Mouse (Mus musculus) intestine, embryonic 16.5 days (tissue): Measurements from ENCODE around the gene Vamp8. TPM values are rescaled to one million over a fixed set of nuclear protein-coding genes. Genes with fewer than 3 reads are reported as not detected.

ENCODE experiments used
- ATAC-seq: fragments of 200-750 bp; cut with Nextera tagmentation; 2 replicates; pipeline ENCODE4 v1.8.0; 2017; ENCODE audit warnings: moderate TSS enrichment, moderate library complexity
- H3K27ac ChIP-seq: fragments of 300-500 bp; sonication (generic); 2 replicates; pipeline ENCODE4 v1.5.1; 2014; ENCODE audit warnings: mild to moderate bottlenecking, low read length
- H3K27me3 ChIP-seq: fragments of 300-500 bp; sonication (generic); replicated peaks from 2 replicates; pipeline ENCODE4 v1.6.1; 2014; ENCODE audit warnings: low read length, control low read depth, mixed read lengths; ENCODE audit not compliant: control insufficient read depth, insufficient read depth
- H3K36me3 ChIP-seq: fragments of 300-500 bp; sonication (generic); 2 replicates; pipeline ENCODE4 v1.6.1; 2014; ENCODE audit warnings: low read length, control low read depth; ENCODE audit not compliant: control insufficient read depth, insufficient read depth
- H3K4me1 ChIP-seq: fragments of 300-500 bp; sonication (generic); 2 replicates; pipeline ENCODE4 v1.6.1; 2014; ENCODE audit warnings: low read length, control low read depth, mixed read lengths; ENCODE audit not compliant: control insufficient read depth, insufficient read depth
- H3K4me2 ChIP-seq: fragments of 300-500 bp; sonication (generic); 2 replicates; pipeline ENCODE4 v1.6.1; 2014; ENCODE audit warnings: low read depth, low read length, control low read depth
- H3K4me3 ChIP-seq: fragments of 300-500 bp; sonication (generic); 2 replicates; pipeline ENCODE4 v1.5.1; 2014; ENCODE audit warnings: mild to moderate bottlenecking, low read length
- H3K9ac ChIP-seq: fragments of 300-500 bp; sonication (generic); 2 replicates; pipeline ENCODE4 v1.6.1; 2014; ENCODE audit warnings: low read depth, low read length
- H3K9me3 ChIP-seq: fragments of 300-500 bp; sonication (generic); 2 replicates; pipeline ENCODE4 v1.6.1; 2016; ENCODE audit warnings: low read length, control low read depth; ENCODE audit not compliant: control insufficient read depth
- WGBS: fragments of 180-500 bp; shearing (Covaris S2); extraction: QIAGEN DNeasy Blood & Tissue Kit; methylation state at CpG from one replicate; pipeline ENCODE4 v1.1.7; 2014; 5-methylcytosine and 5-hydroxymethylcytosine counted together
- polyA plus RNA-seq: library from polyadenylated mRNA; unstranded; fragments of >200 nt; fragmentation: Nextera tagmentation; extraction: Ambion mirVana; gene quantifications from 2 replicates; pipeline ENCODE4 v1.2.1, GENCODE M21; 2015

The Vamp8 gene
- polyA plus RNA-seq, 1 experiment from 2014 or later = 251 TPM

DNA sequence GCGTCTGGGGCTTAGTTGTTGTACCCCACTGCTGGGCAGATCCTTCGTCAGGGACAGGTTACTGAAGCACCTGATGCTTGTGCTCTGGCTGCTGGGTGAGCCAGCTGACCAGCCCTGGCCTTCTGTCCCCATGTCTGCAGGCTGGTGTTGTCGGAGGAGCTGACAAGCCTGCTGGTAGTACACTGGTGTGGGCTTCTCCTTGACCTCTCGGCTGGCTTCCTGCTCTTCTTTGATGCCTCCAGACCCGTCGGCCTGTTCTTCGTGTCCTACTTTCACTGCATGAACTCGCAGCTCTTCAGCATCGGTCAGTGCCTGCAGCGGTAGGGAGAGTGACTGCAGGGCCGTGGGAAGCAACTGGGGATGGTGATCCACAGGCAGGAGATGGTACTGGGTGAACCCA is 35.1 kb upstream of the Vamp8 start:
- Histone ChIP-seq H3K27ac (no peak overlapping the region), H3K4me3 (no peak overlapping the region), H3K4me2 (no peak overlapping the region), H3K36me3 (peaks cover 30% of the 10 kb centered on the region), H3K9ac (no peak overlapping the region), H3K9me3 (no peaks in the 10 kb centered on the region), H3K4me1 (no peaks in the 10 kb centered on the region; the same call in 1 of the 2 replicates), H3K27me3 (no peaks in the 10 kb centered on the region)
- no peak for ATAC-seq
- WGBS = 92% methylated on average over 11 of the region's 11 CpGs

DNA sequence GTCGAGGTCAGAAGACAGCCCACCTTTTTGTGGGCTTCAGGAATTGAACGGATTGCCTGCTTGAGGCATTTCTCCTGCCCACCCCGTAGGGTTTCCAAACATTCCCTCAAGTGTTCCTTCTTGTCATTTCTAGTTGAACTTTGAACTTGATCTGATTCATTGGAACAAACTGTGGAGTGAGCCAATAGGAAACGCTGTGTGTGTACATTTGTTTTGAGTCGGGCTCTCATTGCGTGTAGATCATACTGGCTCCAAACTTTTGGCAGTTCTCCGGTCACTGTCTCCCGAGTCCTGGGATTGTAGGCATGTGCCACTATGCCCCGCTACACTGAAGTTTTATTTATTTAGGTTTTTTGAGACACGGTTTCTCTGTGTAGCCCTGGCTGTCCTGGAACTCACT is 30.4 kb upstream of the Vamp8 start:
- no peak for ATAC-seq
- 90% methylated on average over 10 of the region's 10 CpGs for WGBS
- H3K4me1 ChIP-seq = peaks cover 1% of the 10 kb centered on the region
- peaks cover 25% of the 10 kb centered on the region for H3K36me3 ChIP-seq
- no peak overlapping the region for H3K9ac ChIP-seq
- no peaks in the 10 kb centered on the region for H3K9me3 ChIP-seq
- no peaks in the 10 kb centered on the region for H3K27me3 ChIP-seq
- no peak overlapping the region for H3K4me3 ChIP-seq
- H3K27ac ChIP-seq = no peak overlapping the region
- H3K4me2 ChIP-seq = no peak overlapping the region

DNA sequence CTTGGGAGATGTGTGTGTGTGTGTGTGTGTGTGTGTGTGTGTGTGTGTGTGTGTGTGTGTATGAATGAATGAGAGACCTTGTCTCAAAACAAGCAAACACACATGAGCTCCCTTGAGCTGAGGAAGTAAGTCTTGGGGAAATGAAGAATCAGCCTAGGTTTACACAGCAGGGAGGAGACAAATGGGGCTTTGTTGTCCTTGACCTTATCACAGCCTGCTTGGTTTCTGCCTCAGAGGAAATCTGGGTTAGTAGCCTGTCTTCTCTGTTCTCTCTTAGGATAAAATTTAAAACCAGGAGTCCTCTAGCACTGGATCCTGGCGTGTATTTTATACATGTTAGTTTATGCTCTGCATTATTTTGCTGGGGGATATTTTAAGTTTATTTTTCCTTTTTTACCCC is 29.3 kb upstream of the Vamp8 start:
- no peak for ATAC-seq
- Histone ChIP-seq H3K27ac (no peak overlapping the region), H3K36me3 (peaks cover 14% of the 10 kb centered on the region), H3K4me3 (no peak overlapping the region), H3K4me2 (no peak overlapping the region), H3K9ac (no peak overlapping the region), H3K9me3 (no peaks in the 10 kb centered on the region), H3K27me3 (no peaks in the 10 kb centered on the region), H3K4me1 (peaks cover 11% of the 10 kb centered on the region)
- WGBS = 78% methylated on average over 1 of the region's 1 CpGs

DNA sequence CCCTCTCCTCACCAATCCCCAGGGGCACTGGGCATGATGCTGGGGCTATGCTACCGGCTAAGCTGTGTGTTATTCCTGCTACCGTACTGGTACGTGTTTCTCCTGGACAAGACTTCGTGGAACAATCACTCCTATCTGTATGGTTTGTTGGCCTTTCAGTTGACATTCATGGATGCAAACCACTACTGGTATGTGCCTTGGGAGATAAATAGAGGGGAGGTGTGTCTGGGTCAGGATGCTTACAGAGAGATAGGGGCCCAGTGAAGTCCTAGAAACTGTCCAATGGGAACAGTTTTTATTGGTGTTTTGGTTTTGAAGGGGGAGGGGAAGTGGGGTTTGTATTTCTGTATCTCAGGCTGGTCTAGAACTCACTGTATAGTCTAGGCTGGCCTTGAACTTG is 27.8 kb upstream of the Vamp8 start:
- no peaks in the 10 kb centered on the region for H3K27me3 ChIP-seq
- H3K27ac ChIP-seq = no peak overlapping the region
- no peaks in the 10 kb centered on the region for H3K9me3 ChIP-seq
- H3K9ac ChIP-seq = no peak overlapping the region
- no peaks in the 10 kb centered on the region; the same call in 1 of the 2 replicates for H3K36me3 ChIP-seq
- whole genome bisulfite sequencing = 89% methylated on average over 4 of the region's 4 CpGs
- no peak for ATAC-seq
- peaks cover 14% of the 10 kb centered on the region for H3K4me1 ChIP-seq
- no peak overlapping the region for H3K4me2 ChIP-seq
- H3K4me3 ChIP-seq = no peak overlapping the region

DNA sequence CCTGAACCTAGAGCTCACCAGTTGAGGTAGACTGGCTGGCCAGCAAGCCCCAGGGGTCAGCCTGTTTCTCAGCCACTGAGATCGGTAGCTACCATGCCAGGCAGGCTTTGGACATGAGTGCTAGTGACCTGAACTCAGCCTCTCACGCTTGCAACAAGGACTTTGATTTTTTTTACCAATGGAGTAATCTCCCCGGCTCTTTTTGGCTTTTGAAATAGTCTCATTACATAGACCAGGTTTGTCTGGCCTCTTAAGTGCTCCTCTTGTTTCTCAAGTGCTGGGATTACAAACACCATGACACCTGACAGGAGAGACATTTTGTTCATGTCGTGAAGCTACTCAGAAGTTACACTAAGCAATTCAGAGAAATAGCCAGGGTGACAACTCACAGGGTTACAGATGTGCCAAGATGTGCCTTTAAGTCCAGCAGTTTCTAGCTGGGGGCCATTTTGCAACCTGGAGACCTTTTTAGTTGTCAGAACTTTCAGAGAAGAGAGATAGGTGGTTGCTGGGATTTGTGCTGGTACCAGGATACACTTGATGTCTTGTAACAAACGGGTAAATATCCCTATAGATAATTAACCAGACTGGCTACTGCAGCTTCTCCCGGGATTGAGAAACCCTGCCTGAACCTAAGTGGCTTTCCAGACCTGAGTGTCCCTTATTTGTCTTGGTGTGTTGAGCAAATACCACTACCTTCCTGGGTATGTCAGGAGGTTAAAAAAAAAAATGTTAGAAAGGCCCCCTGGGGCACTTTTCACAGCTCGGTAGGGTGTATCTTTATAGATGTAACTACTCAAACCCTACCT is 25.7 kb upstream of the Vamp8 start:
- Histone ChIP-seq H3K27me3 (no peaks in the 10 kb centered on the region), H3K9me3 (no peaks in the 10 kb centered on the region), H3K27ac (no peak overlapping the region), H3K36me3 (no peaks in the 10 kb centered on the region), H3K4me1 (peaks cover 14% of the 10 kb centered on the region), H3K4me2 (peak overlapping the region; percentile 14; the same call in 1 of the 2 replicates), H3K9ac (0 out of 2 replicates have a peak overlapping the region, but pooled peaks have one; percentile 19), H3K4me3 (no peak overlapping the region)
- no peak for ATAC-seq
- 64% methylated on average over 7 of the region's 7 CpGs for WGBS

DNA sequence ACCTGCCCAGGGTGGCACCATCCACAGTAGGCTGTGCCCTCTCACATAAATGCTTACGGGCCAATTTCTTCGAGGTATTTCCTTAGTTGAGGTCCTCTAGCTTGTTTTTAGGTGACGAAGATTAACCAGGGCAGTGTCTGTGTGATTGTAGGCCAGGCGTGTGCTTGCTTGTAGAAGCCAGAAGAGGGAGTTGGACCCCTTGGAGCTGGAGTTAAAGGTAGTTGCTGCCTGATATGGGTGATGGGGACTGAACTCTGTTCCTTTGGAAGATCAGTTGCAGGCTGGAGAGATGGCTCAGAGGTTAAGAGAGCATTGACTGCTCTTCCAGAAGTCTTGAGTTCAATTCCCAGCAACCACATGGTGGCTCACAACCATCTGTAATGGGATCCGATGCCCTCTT is 24.7 kb upstream of the Vamp8 start:
- Histone ChIP-seq H3K27ac (no peak overlapping the region), H3K36me3 (no peaks in the 10 kb centered on the region), H3K9me3 (no peaks in the 10 kb centered on the region), H3K4me1 (peaks cover 14% of the 10 kb centered on the region), H3K27me3 (no peaks in the 10 kb centered on the region), H3K9ac (peak overlapping the region; percentile 80), H3K4me2 (peak overlapping the region; percentile 69), H3K4me3 (peak overlapping the region; percentile 69)
- ATAC-seq = no peak
- 81% methylated on average over 5 of the region's 5 CpGs for WGBS

DNA sequence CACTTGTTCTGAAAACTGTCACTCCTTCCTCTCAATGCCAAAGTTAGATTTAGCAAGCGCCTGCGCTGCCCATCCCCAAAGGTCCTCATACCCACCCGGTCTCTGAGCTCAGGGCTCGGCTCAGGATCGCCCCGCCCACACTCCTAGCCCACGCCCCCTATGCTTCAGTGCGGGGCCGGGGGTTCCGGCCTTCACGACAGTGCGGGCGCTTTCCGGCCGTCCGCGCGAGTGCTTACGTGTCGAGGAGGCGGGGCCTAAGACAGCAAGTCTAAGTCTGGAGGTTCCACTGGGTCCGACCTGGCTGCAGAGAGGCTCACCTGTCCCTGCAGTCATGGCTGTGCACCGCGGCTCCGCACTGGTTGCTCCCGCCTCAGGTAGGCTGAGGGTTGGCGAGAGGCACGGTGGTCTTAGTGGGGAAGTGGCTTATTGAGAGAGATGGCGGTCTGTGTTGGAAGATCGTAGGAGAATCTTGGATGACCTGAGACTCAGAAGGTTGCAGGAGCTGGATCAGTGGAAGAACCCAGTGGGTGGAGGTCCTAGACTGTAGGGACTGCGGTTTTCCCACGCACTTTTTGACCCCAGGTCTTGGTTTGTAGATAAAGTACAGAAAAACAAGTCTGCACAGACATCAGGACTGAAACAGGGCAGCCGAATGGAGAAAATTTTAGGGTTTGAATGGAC is 23.7 kb upstream of the Vamp8 start, which contains the start of gene Ggcx:
Ggcx (plus strand) TSS at position 233 of the 681 bp plus-strand sequence.
- H3K36me3 ChIP-seq = no peaks in the 10 kb centered on the region
- peak within 1 kb of the TSS; percentile 69 for H3K4me2 ChIP-seq
- H3K4me3 ChIP-seq = peak within 1 kb of the TSS; percentile 69
- H3K27me3 ChIP-seq = no peaks in the 10 kb centered on the region
- H3K9ac ChIP-seq = peak within 1 kb of the TSS; percentile 80
- H3K27ac ChIP-seq = peak within 1 kb of the TSS; percentile 35
- H3K9me3 ChIP-seq = no peaks in the 10 kb centered on the region
- ATAC-seq = peak; percentile 96
- 1% methylated on average over 33 of the region's 33 CpGs for WGBS
- H3K4me1 ChIP-seq = peaks cover 14% of the 10 kb centered on the region

DNA sequence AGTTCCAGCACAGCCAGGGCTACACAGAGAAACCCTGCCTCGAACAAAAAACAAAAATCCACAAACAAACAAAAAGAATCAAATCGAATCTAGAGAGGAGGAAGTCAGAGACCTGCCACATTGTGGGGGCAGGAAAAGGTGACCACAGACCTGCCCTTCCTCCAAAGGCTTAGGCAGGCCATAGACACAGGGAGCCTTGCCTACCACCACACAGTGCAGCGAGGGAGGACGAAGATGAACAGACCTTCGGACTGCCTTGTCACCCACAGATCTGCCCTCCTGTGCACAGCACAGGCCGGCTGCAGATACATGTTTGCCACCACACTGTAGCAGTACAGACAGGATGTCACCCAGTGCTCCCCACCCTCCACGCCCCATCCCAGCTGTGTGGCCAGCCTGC is 20.0 kb upstream of the Vamp8 start:
- no peak overlapping the region for H3K9ac ChIP-seq
- H3K4me3 ChIP-seq = no peak overlapping the region
- no peak overlapping the region for H3K4me2 ChIP-seq
- no peaks in the 10 kb centered on the region for H3K36me3 ChIP-seq
- no peak for ATAC-seq
- H3K27me3 ChIP-seq = no peaks in the 10 kb centered on the region
- peaks cover 9% of the 10 kb centered on the region for H3K4me1 ChIP-seq
- H3K9me3 ChIP-seq = no peaks in the 10 kb centered on the region
- WGBS = 84% methylated on average over 7 of the region's 7 CpGs
- H3K27ac ChIP-seq = no peak overlapping the region

DNA sequence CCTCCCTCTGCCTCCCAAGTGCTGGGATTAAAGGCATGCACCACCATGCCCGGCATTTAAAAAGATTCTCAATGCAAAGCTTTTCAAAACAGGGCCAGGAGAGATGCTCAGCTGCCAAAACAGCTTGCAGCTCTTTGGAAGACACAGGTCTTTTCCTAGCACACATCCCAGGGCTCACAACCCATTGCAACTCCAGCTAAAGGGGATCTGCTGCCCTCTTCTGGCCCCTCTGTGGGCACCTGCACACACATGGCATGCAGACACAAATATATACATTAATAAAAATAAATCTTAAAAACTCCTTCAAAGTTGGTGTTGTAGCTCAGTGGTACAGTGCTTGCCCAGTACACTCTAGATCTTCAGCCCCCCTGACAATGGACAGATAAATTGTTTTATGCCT is 19.5 kb upstream of the Vamp8 start:
- H3K27ac ChIP-seq = no peak overlapping the region
- ATAC-seq = no peak

More for the DNA sequence above, 19.5 kb upstream of the Vamp8 start:
- Histone ChIP-seq H3K9ac (no peak overlapping the region), H3K27me3 (no peaks in the 10 kb centered on the region), H3K9me3 (no peaks in the 10 kb centered on the region), H3K4me2 (no peak overlapping the region), H3K4me3 (no peak overlapping the region), H3K4me1 (peaks cover 5% of the 10 kb centered on the region), H3K36me3 (no peaks in the 10 kb centered on the region)
- whole genome bisulfite sequencing = 17% methylated on average over 1 of the region's 1 CpGs
